Comparison of ENCODE assay signal across 20 mouse cellular contexts in the genomic region with DNA sequence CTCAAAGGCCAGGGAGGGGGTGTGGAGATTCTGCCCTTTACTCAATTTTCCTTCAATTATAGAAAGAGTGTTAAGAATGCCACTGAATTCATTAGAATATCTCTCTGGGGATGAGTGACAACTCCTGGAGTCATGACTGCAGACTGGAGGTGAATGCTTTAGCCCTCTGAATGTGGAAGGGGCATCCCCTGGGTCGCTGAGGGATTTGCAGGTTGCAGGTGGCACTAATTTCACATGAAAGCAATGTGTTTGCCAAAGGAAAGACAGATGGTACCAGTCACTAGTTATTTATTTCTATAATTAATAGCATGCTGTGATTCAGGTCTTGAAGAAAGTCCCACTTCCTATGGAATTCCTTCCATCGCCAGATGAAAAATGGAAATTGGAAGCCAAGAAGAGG.
DNase-seq lines count a peak whose midpoint lies in the region; ATAC-seq and TF ChIP-seq lines count a peak whose summit lies in the region.
"Had no signal": no experiment of that assay in that cellular context is flagged by ENCODE, and none has a peak within 500 bp of the region (broad histone marks: within the 10 kb centered on the region; RNA-seq: fewer than 3 reads in every experiment).

No protein-coding gene starts in this region.

- H3K36me3 ChIP-seq in forebrain, embryonic 12.5 days (replicated peaks), result no peaks in the 10 kb centered on the region
- no peaks in the 10 kb centered on the region for H3K36me3 ChIP-seq in forebrain, postnatal 0 days (ENCODE audit: insufficient read depth)
- H3K36me3 ChIP-seq in embryonic facial prominence, embryonic 11.5 days (replicated peaks; ENCODE audit: control insufficient read depth, insufficient read depth, low read depth, low read length), result no peaks in the 10 kb centered on the region
- H3K36me3 ChIP-seq: embryonic facial prominence, embryonic 12.5 days; limb, embryonic 15.5 days had no signal

- no peak overlapping the region for H3K9ac ChIP-seq in forebrain, embryonic 12.5 days
- no peak overlapping the region for H3K9ac ChIP-seq in forebrain, postnatal 0 days
- no peak overlapping the region for H3K9ac ChIP-seq in embryonic facial prominence, embryonic 11.5 days (replicated peaks; ENCODE audit: low read length)
- H3K9ac ChIP-seq: embryonic facial prominence, embryonic 12.5 days; limb, embryonic 15.5 days; liver, postnatal 0 days had no signal

- no peak for TF ChIP-seq CTCF in forebrain, postnatal 0 days (IDR thresholded peaks at IDR 0.05; ENCODE audit: low read depth)

- ATAC-seq in forebrain, embryonic 12.5 days (ENCODE audit: low FRiP score), result peak; percentile 65; the same call in 1 of the 2 replicates
- no peak for ATAC-seq in forebrain, postnatal 0 days
- no peak for ATAC-seq in embryonic facial prominence, embryonic 11.5 days (replicated peaks; ENCODE audit: insufficient number of reproducible peaks, low FRiP score, low TSS enrichment, low read depth)
- ATAC-seq: liver, postnatal 0 days had no signal

- H3K4me3 ChIP-seq in forebrain, embryonic 12.5 days (replicated peaks), result no peak overlapping the region
- no peak overlapping the region for H3K4me3 ChIP-seq in forebrain, postnatal 0 days (ENCODE audit: low read depth, low read length)
- H3K4me3 ChIP-seq in embryonic facial prominence, embryonic 11.5 days (ENCODE audit: low read depth, low read length), result no peak overlapping the region
- H3K4me3 ChIP-seq: embryonic facial prominence, embryonic 12.5 days; limb, embryonic 15.5 days had no signal

- no peaks in the 10 kb centered on the region for H3K27me3 ChIP-seq in forebrain, embryonic 12.5 days
- H3K27me3 ChIP-seq in forebrain, postnatal 0 days (ENCODE audit: insufficient read depth, low read length), result no peaks in the 10 kb centered on the region
- no peaks in the 10 kb centered on the region for H3K27me3 ChIP-seq in embryonic facial prominence, embryonic 11.5 days (ENCODE audit: control insufficient read depth, insufficient read depth, low read length)
- H3K27me3 ChIP-seq: embryonic facial prominence, embryonic 12.5 days; limb, embryonic 15.5 days had no signal

- no peak for DNase-seq in forebrain, postnatal 0 days
- peak; percentile 38 for DNase-seq in brain, adult 2 months (ENCODE audit: low read depth, low spot score)
- DNase-seq in cerebellum, adult 8-10 months, result peak; percentile 18
- peak; percentile 16 for DNase-seq in embryonic facial prominence, embryonic 11.5 days (ENCODE audit: low spot score)
- no peak for DNase-seq in adrenal gland, postnatal 14 days
- no peak for DNase-seq in ovary, postnatal 14 days (ENCODE audit: low spot score)
- no peak for DNase-seq in right cerebral cortex, postnatal 25 days
- DNase-seq: adrenal gland, adult 8-10 months; B cell, adult 2 months; gastrocnemius, postnatal 25 days; heart, postnatal 10 days; kidney, postnatal 4 days; liver, postnatal 0 days; lung, postnatal 14 days; right cerebral cortex, adult 18-20 months; thymus, postnatal 14 days had no signal

- H3K4me2 ChIP-seq in forebrain, embryonic 12.5 days, result no peak overlapping the region
- H3K4me2 ChIP-seq in forebrain, postnatal 0 days (ENCODE audit: low read depth), result no peak overlapping the region
- H3K4me2 ChIP-seq in embryonic facial prominence, embryonic 11.5 days (ENCODE audit: low read depth, low read length), result no peak overlapping the region
- H3K4me2 ChIP-seq: embryonic facial prominence, embryonic 12.5 days; limb, embryonic 15.5 days had no signal

- H3K9me3 ChIP-seq in forebrain, embryonic 12.5 days, result no peaks in the 10 kb centered on the region
- H3K9me3 ChIP-seq in forebrain, postnatal 0 days (ENCODE audit: low read length), result no peaks in the 10 kb centered on the region
- H3K9me3 ChIP-seq in embryonic facial prominence, embryonic 11.5 days (replicated peaks; ENCODE audit: control insufficient read depth, low read length), result no peaks in the 10 kb centered on the region
- H3K9me3 ChIP-seq: embryonic facial prominence, embryonic 12.5 days; limb, embryonic 15.5 days had no signal

- no peaks in the 10 kb centered on the region for H3K4me1 ChIP-seq in forebrain, embryonic 12.5 days
- H3K4me1 ChIP-seq in forebrain, postnatal 0 days (ENCODE audit: insufficient read depth), result no peaks in the 10 kb centered on the region
- no peaks in the 10 kb centered on the region for H3K4me1 ChIP-seq in embryonic facial prominence, embryonic 11.5 days (ENCODE audit: control insufficient read depth, insufficient read depth, low read length)
- H3K4me1 ChIP-seq: embryonic facial prominence, embryonic 12.5 days; limb, embryonic 15.5 days had no signal

- no peak overlapping the region for H3K27ac ChIP-seq in forebrain, embryonic 12.5 days
- H3K27ac ChIP-seq in forebrain, postnatal 0 days (ENCODE audit: low read depth, low read length), result no peak overlapping the region
- no peak overlapping the region for H3K27ac ChIP-seq in embryonic facial prominence, embryonic 11.5 days (replicated peaks; ENCODE audit: low read depth, low read length)
- H3K27ac ChIP-seq: embryonic facial prominence, embryonic 12.5 days; limb, embryonic 15.5 days; stomach, postnatal 0 days had no signal

- 70% methylated on average over 2 of the region's 2 CpGs for WGBS in forebrain, embryonic 12.5 days
- 66% methylated on average over 2 of the region's 2 CpGs for WGBS in forebrain, postnatal 0 days
- 46% methylated on average over 2 of the region's 2 CpGs for WGBS in embryonic facial prominence, embryonic 11.5 days

Comparison
In these comparisons a context has a peak if more than half of its experiments do, and no peak if none do; other contexts are left out.
1. DNase-seq: peak in brain, adult 2 months (single experiment), cerebellum, adult 8-10 months (single experiment) and embryonic facial prominence, embryonic 11.5 days (single experiment); none in forebrain, postnatal 0 days (single experiment), adrenal gland, postnatal 14 days (single experiment), ovary, postnatal 14 days (single experiment) and right cerebral cortex, postnatal 25 days (single experiment).